Mouse (Mus musculus) liver, adult 2 months (tissue): ENCODE measurements at regions not wholly inside any gene's neighbourhood (a gene's known extent, or its start where the extent isn't known, plus 50 kb on each side); places are given as distances from the start of the nearest gene placed in this dataset.

ENCODE experiments used
- DNase-seq: peaks from one replicate; pipeline ENCODE4 v3.0.0-alpha.2; 2011; ENCODE audit warnings: low read depth, low spot score; ENCODE audit errors: extremely low read depth
- H3K27ac ChIP-seq: fragments of 200-500 bp; replicated peaks from 2 replicates; pipeline ENCODE4 v1.5.1; 2012; ENCODE audit warnings: low read depth, mild to moderate bottlenecking, control low read depth, inconsistent platforms, low read length; ENCODE audit not compliant: insufficient read depth
- H3K27me3 ChIP-seq: fragments of 200-500 bp; 2 replicates; pipeline ENCODE4 v1.6.1; 2012; ENCODE audit warnings: mild to moderate bottlenecking, moderate library complexity, low read length, inconsistent platforms; ENCODE audit not compliant: control insufficient read depth, insufficient read depth
- H3K36me3 ChIP-seq: fragments of 200-500 bp; 2 replicates; pipeline ENCODE4 v1.6.1; 2012; ENCODE audit warnings: low read length, inconsistent platforms; ENCODE audit not compliant: control insufficient read depth, insufficient read depth
- H3K4me1 ChIP-seq: fragments of 200-500 bp; 2 replicates; pipeline ENCODE4 v1.6.1; 2011; ENCODE audit warnings: low read length; ENCODE audit not compliant: control insufficient read depth, insufficient read depth
- H3K4me3 ChIP-seq: fragments of 200-500 bp; 2 replicates; pipeline ENCODE4 v1.5.1; 2011; ENCODE audit warnings: low read depth, mild to moderate bottlenecking, control low read depth, low read length, moderate library complexity; ENCODE audit not compliant: insufficient read depth
- H3K79me2 ChIP-seq: fragments of 200-500 bp; 2 replicates; pipeline ENCODE4 v1.6.1; 2012; ENCODE audit warnings: inconsistent platforms, mild to moderate bottlenecking, low read length, moderate library complexity; ENCODE audit not compliant: control insufficient read depth, insufficient read depth
- H3K9ac ChIP-seq: fragments of 200-500 bp; 2 replicates; pipeline ENCODE4 v1.6.1; 2012; ENCODE audit warnings: low read depth, mild to moderate bottlenecking, control low read depth, inconsistent platforms, low read length
- CTCF ChIP-seq: fragments of 200-500 bp; IDR thresholded peaks from 2 replicates; pipeline ENCODE4 v1.5.1; 2011; ENCODE audit warnings: low read depth, low read length, control low read depth
- POLR2A ChIP-seq: fragments of 200-500 bp; IDR thresholded peaks from 2 replicates; pipeline ENCODE4 v1.6.1; 2011; ENCODE audit warnings: low read length, control low read depth; ENCODE audit not compliant: insufficient read depth; ENCODE audit errors: extremely low read depth
- WGBS: fragments of 180-500 bp; shearing (Covaris S2); methylation state at CpG from one replicate; pipeline ENCODE4 v1.1.7; 2018; 5-methylcytosine and 5-hydroxymethylcytosine counted together

- no peaks in the 10 kb centered on the region for H3K4me1 ChIP-seq
- no peaks in the 10 kb centered on the region for H3K79me2 ChIP-seq
- 60% methylated on average over 5 of the region's 5 CpGs for WGBS
- H3K27ac ChIP-seq = no peak overlapping the region
- H3K4me3 ChIP-seq = no peak overlapping the region
- no peak for DNase-seq
- H3K27me3 ChIP-seq = no peaks in the 10 kb centered on the region
- TF ChIP-seq POLR2A = no peak
- no peak for TF ChIP-seq CTCF
- no peak overlapping the region for H3K9ac ChIP-seq
- H3K36me3 ChIP-seq = no peaks in the 10 kb centered on the region
Measured at GRCm38 (mm10) chr2:171858894-171859293, 184.4 kb downstream of the Cbln4 start.

GRCm38 (mm10) chr2:171856491-171856890 is 186.8 kb downstream of the Cbln4 start:
- Histone ChIP-seq H3K36me3 (no peaks in the 10 kb centered on the region), H3K9ac (no peak overlapping the region), H3K4me3 (no peak overlapping the region), H3K4me1 (no peaks in the 10 kb centered on the region), H3K79me2 (no peaks in the 10 kb centered on the region), H3K27me3 (no peaks in the 10 kb centered on the region), H3K27ac (no peak overlapping the region)
- no peak for DNase-seq
- 76% methylated on average over 8 of the region's 8 CpGs for WGBS
- TF ChIP-seq POLR2A = no peak
- no peak for TF ChIP-seq CTCF

DNA sequence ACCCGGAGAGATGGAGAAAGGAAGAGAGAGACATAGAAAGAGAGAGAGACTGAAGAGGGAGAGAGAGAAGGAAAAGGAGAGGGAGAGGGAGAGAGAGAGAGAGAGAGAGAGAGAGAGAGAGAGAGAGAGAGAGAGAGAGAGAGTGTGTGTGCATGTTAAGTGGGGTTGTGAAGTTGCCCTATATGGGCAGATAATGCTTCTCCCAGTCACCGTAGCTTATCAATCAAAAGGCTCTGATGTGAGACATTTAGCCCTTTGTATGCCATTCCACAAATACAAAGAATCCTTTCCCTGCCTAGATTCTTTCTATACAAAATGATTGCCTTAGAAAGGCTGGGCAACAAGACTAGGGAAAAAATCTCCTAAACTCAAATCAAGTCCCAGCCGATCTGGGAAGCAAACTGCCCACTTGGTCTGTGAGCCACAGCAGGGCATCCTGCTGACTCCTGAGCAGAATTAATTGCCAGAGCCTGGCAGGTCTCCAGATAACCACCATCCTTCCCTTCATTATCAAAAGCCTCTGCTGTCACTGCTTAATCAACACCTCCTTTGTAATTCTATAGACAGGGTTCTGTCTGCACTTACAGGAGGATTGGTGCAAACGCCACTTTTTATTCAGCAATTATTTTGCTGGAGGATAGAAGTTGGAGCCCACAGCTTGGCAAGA is 196.3 kb downstream of the Cbln4 start:
- Histone ChIP-seq H3K27ac (no peak overlapping the region), H3K4me1 (no peaks in the 10 kb centered on the region), H3K36me3 (no peaks in the 10 kb centered on the region), H3K9ac (no peak overlapping the region), H3K27me3 (no peaks in the 10 kb centered on the region), H3K4me3 (no peak overlapping the region), H3K79me2 (no peaks in the 10 kb centered on the region)
- TF ChIP-seq POLR2A (no peak), CTCF (no peak)
- no peak for DNase-seq
- 52% methylated on average over 4 of the region's 4 CpGs for WGBS

GRCm38 (mm10) chr2:171840058-171840713 is 203.1 kb downstream of the Cbln4 start:
- H3K27ac ChIP-seq = no peak overlapping the region
- H3K9ac ChIP-seq = no peak overlapping the region
- H3K4me1 ChIP-seq = no peaks in the 10 kb centered on the region
- TF ChIP-seq POLR2A (no peak), CTCF (no peak)
- no peak overlapping the region for H3K4me3 ChIP-seq
- no peak for DNase-seq
- no peaks in the 10 kb centered on the region for H3K36me3 ChIP-seq
- no peaks in the 10 kb centered on the region for H3K79me2 ChIP-seq
- WGBS = 74% methylated on average over 14 of the region's 14 CpGs
- no peaks in the 10 kb centered on the region for H3K27me3 ChIP-seq

DNA sequence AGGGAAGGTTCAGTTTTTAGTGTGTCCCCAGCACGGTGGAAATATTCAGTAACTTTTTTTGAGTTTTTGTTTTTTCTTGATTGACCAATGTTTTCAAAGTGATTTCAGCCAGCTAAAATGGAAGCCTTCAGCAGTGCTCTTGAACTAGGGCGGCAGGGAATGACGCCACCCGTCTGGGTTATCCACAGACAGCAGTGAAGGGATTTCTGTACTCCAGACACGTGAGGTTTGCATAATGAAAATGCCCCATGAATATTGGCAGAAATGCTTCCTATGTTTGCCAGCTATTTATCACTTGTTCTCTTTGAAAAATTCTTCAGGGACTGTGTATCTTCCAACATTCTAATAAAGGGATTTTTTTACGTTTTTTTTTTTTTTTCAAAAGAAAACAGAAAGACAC is 221.1 kb downstream of the Cbln4 start:
- Histone ChIP-seq H3K27ac (no peak overlapping the region), H3K4me3 (no peak overlapping the region), H3K4me1 (no peaks in the 10 kb centered on the region), H3K9ac (no peak overlapping the region), H3K36me3 (no peaks in the 10 kb centered on the region), H3K27me3 (no peaks in the 10 kb centered on the region), H3K79me2 (no peaks in the 10 kb centered on the region)
- TF ChIP-seq POLR2A = no peak
- WGBS = 82% methylated on average over 6 of the region's 6 CpGs
- DNase-seq = no peak

DNA sequence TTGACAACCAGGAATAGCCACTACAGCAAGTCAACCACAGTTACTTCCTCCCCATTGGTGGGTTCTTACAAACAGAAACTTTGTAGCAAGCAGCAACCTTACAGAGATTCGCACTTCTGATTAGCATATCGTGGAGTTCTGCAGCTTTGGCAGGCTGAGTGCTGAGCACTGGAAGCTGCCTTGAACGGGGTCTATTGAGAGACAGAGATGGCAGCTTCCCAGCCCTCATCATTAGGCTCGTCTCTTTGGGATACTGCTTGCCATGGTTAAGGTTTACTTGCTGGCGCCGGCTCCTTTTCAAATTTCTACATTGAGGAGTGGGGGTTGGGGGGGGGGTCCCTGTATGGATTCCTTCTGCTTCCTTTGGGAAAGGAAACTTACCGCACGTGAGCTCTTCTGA is 224.8 kb downstream of the Cbln4 start:
- 65% methylated on average over 8 of the region's 8 CpGs for WGBS
- TF ChIP-seq POLR2A = no peak
- Histone ChIP-seq H3K27me3 (no peaks in the 10 kb centered on the region), H3K9ac (no peak overlapping the region), H3K4me3 (no peak overlapping the region), H3K36me3 (no peaks in the 10 kb centered on the region), H3K4me1 (no peaks in the 10 kb centered on the region), H3K79me2 (no peaks in the 10 kb centered on the region), H3K27ac (no peak overlapping the region)
- DNase-seq = no peak
